Mouse (Mus musculus) limb, embryonic 14.5 days (tissue): ENCODE measurements around the gene Pla2g16. TPM values are rescaled to one million over a fixed set of nuclear protein-coding genes. Genes with fewer than 3 reads are reported as not detected.

Source experiments
- ATAC-seq: fragments of 200-750 bp; cut with Nextera tagmentation; 2 replicates; pipeline ENCODE4 v1.8.0; 2017; ENCODE audit warnings: low read depth, moderate number of reproducible peaks, moderate TSS enrichment; ENCODE audit not compliant: low FRiP score
- DNase-seq: peaks from one replicate; pipeline ENCODE4 v3.0.0-alpha.2; 2015; ENCODE audit warnings: low spot score
- H3K27ac ChIP-seq: fragments of 300-500 bp; sonication (generic); replicated peaks from 2 replicates; pipeline ENCODE4 v1.5.1; 2014; ENCODE audit warnings: low read depth, mild to moderate bottlenecking, low read length, moderate library complexity, mixed read lengths
- H3K27me3 ChIP-seq: fragments of 300-500 bp; sonication (generic); 2 replicates; pipeline ENCODE4 v1.6.1; 2014; ENCODE audit warnings: low read length, mixed read lengths; ENCODE audit not compliant: control insufficient read depth, insufficient read depth
- H3K36me3 ChIP-seq: fragments of 300-500 bp; sonication (generic); 2 replicates; pipeline ENCODE4 v1.6.1; 2014; ENCODE audit warnings: mild to moderate bottlenecking, low read length, moderate library complexity, mixed read lengths; ENCODE audit not compliant: control insufficient read depth, insufficient read depth
- H3K4me1 ChIP-seq: fragments of 300-500 bp; sonication (generic); 2 replicates; pipeline ENCODE4 v1.6.1; 2014; ENCODE audit warnings: antibody characterized with exemption, low read length, mixed read lengths; ENCODE audit not compliant: control insufficient read depth, insufficient read depth
- H3K4me2 ChIP-seq: fragments of 300-500 bp; sonication (generic); replicated peaks from 2 replicates; pipeline ENCODE4 v1.6.1; 2014; ENCODE audit warnings: low read depth, mild to moderate bottlenecking, low read length, moderate library complexity; ENCODE audit not compliant: severe bottlenecking
- H3K4me3 ChIP-seq: fragments of 300-500 bp; sonication (generic); replicated peaks from 2 replicates; pipeline ENCODE4 v1.5.1; 2014; ENCODE audit warnings: low read length
- H3K9ac ChIP-seq: fragments of 300-500 bp; sonication (generic); 2 replicates; pipeline ENCODE4 v1.6.1; 2014; ENCODE audit warnings: mild to moderate bottlenecking, low read depth, low read length, moderate library complexity; ENCODE audit not compliant: severe bottlenecking
- H3K9me3 ChIP-seq: fragments of 300-500 bp; sonication (generic); 2 replicates; pipeline ENCODE4 v1.6.1; 2016; ENCODE audit warnings: low read length; ENCODE audit not compliant: control insufficient read depth
- POLR2A ChIP-seq: fragments of 200-500 bp; IDR thresholded peaks from 2 replicates; pipeline ENCODE4 v1.8.0; 2012; ENCODE audit warnings: inconsistent platforms, mild to moderate bottlenecking, moderate library complexity, borderline replicate concordance; ENCODE audit not compliant: insufficient read depth, insufficient read length; ENCODE audit errors: extremely low read depth
- WGBS: fragments of 180-500 bp; shearing (Covaris S2); extraction: QIAGEN DNeasy Blood & Tissue Kit; methylation state at CpG from one replicate; pipeline ENCODE4 v1.1.7; 2014; 5-methylcytosine and 5-hydroxymethylcytosine counted together
- polyA plus RNA-seq, 2 experiments: library from polyadenylated mRNA; depleted of rRNA in 1 of 2; stranded (reverse) in 1 of 2; unstranded in 1 of 2; fragments of >200 nt; fragmentation: Nextera tagmentation in 1 of 2; extraction: Ambion mirVana in 1 of 2; gene quantifications; 2 replicates each; pipeline versions ENCODE4 v1.2.1 to v1.2.3; 2012 to 2014

Pla2g16 gene
- polyA plus RNA-seq, 2 experiments: 9.2 to 13.3 TPM

GRCm38 (mm10) chr19:7604107-7604506 is 46.8 kb downstream of the Pla2g16 start:
- no peak overlapping the region for H3K9ac ChIP-seq
- 92% methylated on average over 10 of the region's 10 CpGs for WGBS
- TF ChIP-seq POLR2A: no peak
- H3K36me3 ChIP-seq: no peaks in the 10 kb centered on the region
- no peaks in the 10 kb centered on the region for H3K27me3 ChIP-seq
- no peaks in the 10 kb centered on the region for H3K9me3 ChIP-seq
- no peak overlapping the region for H3K27ac ChIP-seq
- no peak for ATAC-seq
- H3K4me2 ChIP-seq: no peak overlapping the region
- DNase-seq: no peak
- peaks cover 16% of the 10 kb centered on the region for H3K4me1 ChIP-seq
- H3K4me3 ChIP-seq: no peak overlapping the region

GRCm38 (mm10) chr19:7605013-7605412 is 47.8 kb downstream of the Pla2g16 start:
- ATAC-seq (no peak), DNase-seq (no peak)
- no peak overlapping the region for H3K4me2 ChIP-seq
- H3K9me3 ChIP-seq: no peaks in the 10 kb centered on the region
- no peaks in the 10 kb centered on the region for H3K36me3 ChIP-seq
- H3K9ac ChIP-seq: no peak overlapping the region
- H3K4me3 ChIP-seq: no peak overlapping the region
- H3K27me3 ChIP-seq: no peaks in the 10 kb centered on the region
- no peak for TF ChIP-seq POLR2A
- no peak overlapping the region for H3K27ac ChIP-seq
- H3K4me1 ChIP-seq: peaks cover 16% of the 10 kb centered on the region

GRCm38 (mm10) chr19:7605930-7606783 is 48.9 kb downstream of the Pla2g16 start:
- peak overlapping the region; percentile 69 for H3K4me2 ChIP-seq
- peaks cover 16% of the 10 kb centered on the region for H3K4me1 ChIP-seq
- H3K27ac ChIP-seq: peak overlapping the region; percentile 78
- H3K9me3 ChIP-seq: no peaks in the 10 kb centered on the region
- peak overlapping the region; percentile 26 for H3K4me3 ChIP-seq
- H3K36me3 ChIP-seq: no peaks in the 10 kb centered on the region
- peak overlapping the region; percentile 31; the same call in 1 of the 2 replicates for H3K9ac ChIP-seq
- ATAC-seq (peak; percentile 77), DNase-seq (peak; percentile 81)
- no peak for TF ChIP-seq POLR2A
- WGBS: 5% methylated on average over 15 of the region's 15 CpGs
- H3K27me3 ChIP-seq: no peaks in the 10 kb centered on the region

GRCm38 (mm10) chr19:7606801-7607689 is 49.8 kb downstream of the Pla2g16 start, which contains the start of gene Lgals12:
TSS of gene Lgals12 (minus strand) at chr19:7607193.
- H3K4me1 ChIP-seq: peaks cover 16% of the 10 kb centered on the region
- H3K36me3 ChIP-seq: no peaks in the 10 kb centered on the region
- H3K9me3 ChIP-seq: no peaks in the 10 kb centered on the region
- H3K27me3 ChIP-seq: no peaks in the 10 kb centered on the region
- H3K9ac ChIP-seq: peak within 1 kb of the TSS; percentile 31; the same call in 1 of the 2 replicates
- no peak for TF ChIP-seq POLR2A
- peak within 1 kb of the TSS; percentile 69 for H3K4me2 ChIP-seq
- peak; percentile 16 for DNase-seq
- peak within 1 kb of the TSS; percentile 78 for H3K27ac ChIP-seq
- H3K4me3 ChIP-seq: peak within 1 kb of the TSS; percentile 26
- ATAC-seq: peak; percentile 28; the same call in 1 of the 2 replicates
- 5% methylated on average over 15 of the region's 15 CpGs for WGBS

- WGBS: 74% methylated on average over 7 of the region's 7 CpGs
- H3K4me2 ChIP-seq: 0 out of 2 replicates have a peak overlapping the region, but pooled peaks have one; percentile 69
- no peak overlapping the region for H3K27ac ChIP-seq
- H3K9ac ChIP-seq: no peak overlapping the region
- H3K4me1 ChIP-seq: peaks cover 16% of the 10 kb centered on the region
- ATAC-seq (no peak), DNase-seq (no peak)
- H3K4me3 ChIP-seq: no peak overlapping the region
- no peaks in the 10 kb centered on the region for H3K9me3 ChIP-seq
- H3K36me3 ChIP-seq: no peaks in the 10 kb centered on the region
- TF ChIP-seq POLR2A: no peak
- 0 out of 2 replicates have a peak, but pooled peaks cover 3% of the 10 kb centered on the region for H3K27me3 ChIP-seq
Measured at GRCm38 (mm10) chr19:7607690-7608201, 50.5 kb downstream of the Pla2g16 start.
